Mouse (Mus musculus) right cerebral cortex, adult 18-20 months (tissue): ENCODE measurements around the gene Necab2.

Source experiments
- DNase-seq: peaks from one replicate; pipeline ENCODE4 v3.0.0; 2022; ENCODE audit warnings: mixed read lengths

Necab2 gene

GRCm38 (mm10) chr8:119459724-119460123 is 13.2 kb downstream of the Necab2 start:
- no peak for DNase-seq

GRCm38 (mm10) chr8:119461356-119461755 is 14.8 kb downstream of the Necab2 start:
- DNase-seq = no peak

DNA sequence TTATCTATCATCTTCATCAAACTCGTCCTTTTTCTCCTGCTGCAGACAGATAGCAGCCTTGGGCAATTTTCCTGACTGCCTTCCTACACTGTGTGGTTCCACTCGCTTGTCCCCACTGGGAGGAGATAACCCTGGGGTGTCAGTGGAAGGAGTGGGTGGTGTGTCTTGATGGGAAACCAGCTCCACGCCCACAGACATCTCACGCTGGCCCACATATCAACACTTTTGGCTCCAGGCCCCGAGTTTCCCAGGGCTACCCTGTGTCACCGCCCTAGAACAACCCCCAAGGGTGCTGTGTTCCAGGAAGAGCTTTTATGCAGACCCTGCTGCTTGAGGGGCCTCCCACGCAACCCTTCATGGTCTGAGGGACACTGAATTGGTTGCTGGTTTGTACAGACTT is 17.2 kb downstream of the Necab2 start:
- DNase-seq = no peak

DNA sequence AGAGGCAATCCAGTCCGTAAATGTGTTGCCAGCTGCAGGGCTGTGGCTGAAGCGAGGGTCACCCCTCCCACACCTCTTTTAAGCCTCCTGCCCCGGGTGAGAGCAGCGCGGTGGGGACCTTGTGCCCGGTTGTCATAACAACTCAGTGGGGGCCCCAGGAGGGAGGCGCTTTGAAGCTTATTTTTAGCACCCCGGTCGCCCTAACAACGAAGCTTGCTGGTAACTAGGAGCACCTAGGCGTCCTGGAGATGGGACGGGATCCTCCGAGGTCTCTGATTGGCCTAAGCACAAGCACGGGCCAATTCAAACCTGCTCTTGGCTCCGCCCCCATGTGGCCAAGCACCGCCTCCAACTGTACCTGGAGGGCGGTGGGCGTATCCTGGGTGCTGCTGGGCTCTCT is 19.6 kb downstream of the Necab2 start:
- peak; percentile 56 for DNase-seq

DNA sequence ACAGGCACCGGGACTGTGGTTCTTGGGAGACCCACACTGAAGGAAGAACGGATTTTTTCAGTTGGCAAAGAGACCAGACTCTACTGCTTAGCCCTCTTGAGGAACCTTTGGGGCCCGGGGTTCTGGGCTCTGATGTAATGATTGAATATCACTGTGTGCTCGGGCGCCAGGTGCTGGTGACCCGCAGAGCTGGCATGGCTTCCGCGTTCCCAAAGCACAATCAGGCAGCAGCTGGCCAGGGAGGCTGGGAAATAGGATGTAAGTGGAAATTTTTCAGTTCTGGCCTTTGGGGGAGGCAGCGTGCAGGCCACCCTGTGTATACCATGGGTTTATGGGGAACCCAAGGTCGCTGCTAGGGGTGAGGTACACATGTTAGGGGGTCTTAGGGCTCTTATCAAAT is 20.3 kb downstream of the Necab2 start:
- no peak for DNase-seq

GRCm38 (mm10) chr8:119468091-119468490 is 21.6 kb downstream of the Necab2 start:
- no peak for DNase-seq

GRCm38 (mm10) chr8:119478684-119479083 is 32.2 kb downstream of the Necab2 start:
- DNase-seq = no peak

DNA sequence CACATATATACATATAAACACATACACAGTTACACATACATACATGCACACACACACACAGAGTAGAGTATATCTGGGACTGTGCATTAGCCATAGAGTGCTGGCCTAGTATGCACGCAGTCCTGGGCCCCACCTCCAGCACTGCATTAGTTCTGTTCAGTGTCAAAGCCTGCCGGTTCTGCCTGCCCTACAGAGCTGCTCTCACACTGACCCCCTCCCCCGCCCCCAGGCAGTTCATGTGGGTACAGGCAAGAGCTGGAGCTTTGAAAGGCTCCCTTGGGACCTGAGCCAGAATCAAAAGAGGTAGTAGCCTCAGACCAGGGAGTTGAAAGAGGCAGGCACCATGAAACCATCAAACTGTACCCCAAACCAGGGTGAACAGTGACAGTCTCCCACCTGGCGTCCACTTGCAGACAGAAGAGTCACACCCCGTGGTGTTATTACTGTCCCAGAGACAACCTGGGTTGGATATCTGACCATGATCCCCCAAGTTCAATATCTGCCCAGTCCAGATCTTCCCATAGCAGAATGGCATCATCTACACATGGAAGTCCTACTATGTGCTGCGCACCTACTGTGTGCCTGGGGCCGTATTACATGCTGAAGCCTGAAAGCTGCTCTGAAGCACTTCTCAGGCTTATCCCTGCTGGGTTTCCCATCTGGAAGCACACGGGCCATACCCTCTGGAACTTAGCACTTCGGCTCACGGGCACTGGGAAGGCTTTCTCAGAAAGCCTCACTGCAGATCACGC is 37.8 kb downstream of the Necab2 start:
- DNase-seq = no peak

DNA sequence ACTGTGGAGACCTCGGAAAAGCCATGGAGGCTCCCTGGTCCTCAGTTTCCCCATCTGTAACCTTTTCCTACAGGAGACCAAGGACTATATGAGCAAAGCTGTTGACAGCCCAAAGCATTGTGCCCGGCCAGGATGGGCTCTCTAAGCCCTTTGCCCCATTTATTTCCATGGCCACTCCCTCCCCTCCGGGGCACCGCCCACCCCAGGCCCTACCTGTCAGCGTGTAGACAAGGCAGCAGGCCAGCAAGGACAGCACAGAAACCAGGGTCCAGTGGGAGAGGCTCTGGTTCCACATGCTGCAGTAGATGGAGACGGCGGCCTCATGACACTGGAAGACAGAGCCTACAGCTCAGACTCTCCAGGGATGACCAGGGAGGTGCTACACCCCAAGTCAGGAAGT is 40.6 kb downstream of the Necab2 start:
- no peak for DNase-seq

DNA sequence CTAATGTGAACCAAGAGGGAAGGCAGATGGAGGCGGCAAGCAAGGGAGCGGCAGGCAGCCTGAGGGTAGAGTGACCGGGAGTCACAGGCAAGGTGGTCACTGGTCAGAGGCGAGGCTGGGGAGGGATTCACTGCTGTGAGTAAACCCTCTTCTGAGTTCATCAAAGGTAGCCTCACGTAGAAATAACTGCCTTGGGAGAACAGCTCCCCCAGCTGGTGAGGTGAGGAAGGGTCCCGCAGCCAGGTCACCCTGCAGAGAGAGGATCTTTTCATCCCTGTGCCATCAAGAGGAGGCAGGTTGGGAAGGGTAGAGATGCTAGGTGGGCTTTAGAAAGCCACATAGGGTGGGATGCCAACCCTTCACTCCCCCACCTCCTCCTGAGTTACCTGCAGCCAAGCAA is 50.3 kb downstream of the Necab2 start:
- no peak for DNase-seq

DNA sequence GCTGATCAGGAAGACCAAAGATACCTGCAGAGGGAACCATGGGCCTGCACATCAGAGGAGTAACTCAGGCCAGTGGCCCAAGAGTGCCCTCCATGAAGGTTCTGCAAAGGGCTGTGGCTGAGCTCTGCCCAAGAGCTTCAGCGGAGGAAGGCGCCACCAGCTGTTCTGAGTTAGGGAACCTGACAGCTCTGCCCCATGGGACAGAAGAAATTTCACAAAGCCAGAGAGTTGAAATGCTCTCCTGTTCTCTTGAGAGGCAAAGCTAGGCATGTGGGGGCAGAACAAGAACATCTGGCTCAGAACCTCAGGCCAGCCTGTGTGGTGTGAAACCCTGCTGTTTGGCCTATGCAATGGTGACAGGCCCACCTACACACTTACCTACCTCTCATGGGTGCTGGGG is 53.3 kb downstream of the Necab2 start:
- no peak for DNase-seq

- no peak for DNase-seq
These were observed 55.1 kb downstream of the Necab2 start, which contains the start of gene Slc38a8 for GRCm38 (mm10) chr8:119501598-119501997. Gene Slc38a8 (minus strand): TSS chr8:119501698.

DNA sequence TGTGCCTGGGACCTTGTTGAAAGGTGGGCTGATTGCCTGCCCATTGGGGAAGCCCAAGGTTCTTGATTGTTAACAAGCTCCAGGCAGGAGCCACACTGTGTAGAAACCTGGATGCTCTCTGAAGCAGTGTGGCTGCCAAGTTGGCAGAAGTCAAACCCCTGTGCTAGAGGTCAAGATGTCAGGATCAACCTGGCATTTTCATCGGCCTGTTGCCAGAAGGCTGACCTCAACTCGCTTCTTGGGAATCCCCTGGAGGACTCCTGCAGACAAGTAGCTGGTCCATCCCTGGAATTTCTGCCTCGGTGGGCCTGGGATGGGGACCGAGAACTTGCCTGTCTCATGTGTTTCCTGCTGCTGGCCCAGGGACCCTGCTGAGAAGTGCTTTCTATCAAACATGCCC is 55.6 kb downstream of the Necab2 start:
- no peak for DNase-seq

- DNase-seq = no peak
These were observed 56.8 kb downstream of the Necab2 start for GRCm38 (mm10) chr8:119503191-119503767.

DNA sequence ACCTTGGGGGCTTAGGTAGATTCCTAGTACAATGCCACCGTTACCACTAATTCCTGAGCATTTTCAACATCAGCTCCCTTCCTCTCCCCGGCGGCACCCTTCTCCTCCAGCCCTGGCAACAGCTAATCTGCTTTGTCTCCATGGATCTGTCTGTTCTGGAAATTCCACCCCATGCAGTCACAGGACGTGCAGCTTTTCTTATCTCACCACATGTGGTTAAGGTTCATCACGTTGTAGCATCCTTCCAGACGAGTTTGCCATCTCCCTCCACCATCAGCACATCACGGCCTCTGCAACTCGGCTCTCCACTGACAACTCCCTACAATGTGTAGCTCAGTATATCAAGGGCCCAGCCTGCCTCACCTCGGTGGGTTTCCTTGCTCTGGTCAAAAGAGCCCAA is 59.0 kb downstream of the Necab2 start:
- DNase-seq = no peak

DNA sequence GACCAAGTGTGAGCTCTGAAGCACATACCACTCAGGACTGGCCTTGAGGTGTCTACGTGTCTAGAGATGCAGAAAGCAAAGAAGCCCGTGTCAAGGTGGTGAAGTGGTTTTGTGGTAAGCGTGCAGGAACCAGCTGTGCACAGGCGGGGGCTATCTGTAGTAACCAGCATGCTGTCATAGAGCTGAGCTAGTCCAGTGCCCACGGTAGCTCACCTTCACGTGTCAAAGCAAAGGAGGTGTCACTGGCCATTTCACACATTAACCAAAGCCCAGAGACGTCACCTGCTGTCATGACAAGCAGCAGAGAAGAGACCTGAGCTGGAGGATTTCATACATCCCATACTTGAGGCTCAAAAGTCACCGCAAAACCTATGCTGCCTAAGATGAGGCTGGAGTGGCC is 59.6 kb downstream of the Necab2 start:
- DNase-seq = no peak

GRCm38 (mm10) chr8:119510471-119510870 is 64.0 kb downstream of the Necab2 start:
- no peak for DNase-seq

DNA sequence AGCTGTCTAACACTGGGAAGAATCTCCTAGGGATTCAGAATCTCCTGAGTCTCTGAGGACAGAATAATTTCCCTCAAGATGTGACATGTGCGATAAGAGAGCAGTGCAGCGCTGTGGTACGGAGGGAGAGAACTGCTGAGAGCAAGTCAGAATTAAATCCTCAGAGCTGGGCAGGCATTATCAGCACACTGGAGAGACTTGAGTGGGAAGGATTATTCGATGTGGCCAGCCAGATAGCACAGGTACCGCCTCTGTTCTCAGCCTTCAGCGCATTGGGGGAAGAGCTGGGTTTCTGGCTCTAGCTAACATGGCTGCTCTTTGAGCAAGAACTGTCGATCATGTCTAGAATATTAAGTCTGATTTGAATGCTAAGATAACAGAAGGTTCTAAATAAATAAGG is 65.2 kb downstream of the Necab2 start:
- no peak for DNase-seq

DNA sequence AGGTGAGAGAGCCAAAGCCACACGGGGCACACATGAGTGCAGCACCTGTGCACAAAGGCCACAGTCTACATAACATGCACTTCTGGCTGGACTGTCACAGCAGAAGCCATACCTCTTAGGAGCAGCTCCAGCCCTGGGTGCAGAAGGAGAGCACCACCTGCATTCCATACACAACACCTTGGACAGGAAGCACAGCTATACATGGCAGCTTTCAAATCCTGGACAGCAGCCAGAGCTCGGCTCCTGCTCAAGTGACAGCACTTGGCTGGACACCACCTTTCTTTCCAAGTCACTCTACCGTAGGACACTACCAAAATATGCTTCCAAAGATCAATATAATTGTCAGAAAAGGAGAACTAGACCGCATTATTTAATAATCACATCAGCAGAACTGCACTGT is 66.9 kb downstream of the Necab2 start:
- no peak for DNase-seq

GRCm38 (mm10) chr8:119514940-119515339 is 68.4 kb downstream of the Necab2 start:
- no peak for DNase-seq

GRCm38 (mm10) chr8:119515767-119516166 is 69.2 kb downstream of the Necab2 start:
- no peak for DNase-seq

GRCm38 (mm10) chr8:119516674-119517073 is 70.2 kb downstream of the Necab2 start:
- DNase-seq = no peak

- DNase-seq = no peak
These were observed 73.6 kb downstream of the Necab2 start for GRCm38 (mm10) chr8:119520102-119520501.
